12 mouse cellular contexts compared by ENCODE assay signal in the genomic region with DNA sequence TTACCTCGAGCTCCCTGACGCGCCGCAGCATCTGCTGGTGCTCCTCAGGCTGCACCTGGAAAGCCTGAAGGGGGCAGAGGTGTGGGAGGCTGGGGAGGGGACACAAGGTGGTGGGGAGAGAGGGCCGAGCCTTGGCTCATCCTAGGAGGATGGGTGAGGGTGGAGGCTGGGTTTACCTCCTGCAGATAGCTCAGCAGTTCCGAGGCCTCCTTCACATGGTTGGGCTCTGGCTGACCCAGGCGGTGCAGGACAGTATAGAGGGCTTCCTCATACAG. TPM values are rescaled to one million over a fixed set of nuclear protein-coding genes. Genes with fewer than 3 reads are reported as not detected.
DNase-seq lines count a peak whose midpoint lies in the region; ATAC-seq and TF ChIP-seq lines count a peak whose summit lies in the region.
"Had no signal": no experiment of that assay in that cellular context is flagged by ENCODE, and none has a peak within 500 bp of the region (broad histone marks: within the 10 kb centered on the region; RNA-seq: fewer than 3 reads in every experiment).

No protein-coding gene starts in this region.

- ATAC-seq in heart, embryonic 11.5 days (replicated peaks; ENCODE audit: insufficient number of reproducible peaks, low FRiP score, low TSS enrichment), result no peak
- ATAC-seq: intestine, postnatal 0 days had no signal

- 43% methylated on average over 7 of the region's 7 CpGs for WGBS in heart, embryonic 11.5 days (ENCODE audit: insufficient replicate concordance)
- WGBS in spleen, adult 2 months, result 69% methylated on average over 7 of the region's 7 CpGs

- no peak for TF ChIP-seq POLR2A in spleen, adult 2 months (IDR thresholded peaks at IDR 0.05; ENCODE audit: low read depth, low read length)

- H3K27me3 ChIP-seq in heart, embryonic 11.5 days (ENCODE audit: control insufficient read depth, insufficient read depth, low read length), result no peaks in the 10 kb centered on the region
- no peaks in the 10 kb centered on the region for H3K27me3 ChIP-seq in spleen, adult 2 months (ENCODE audit: control insufficient read depth, insufficient read depth, low read length)

- no peaks in the 10 kb centered on the region for H3K9me3 ChIP-seq in heart, embryonic 11.5 days (replicated peaks; ENCODE audit: control insufficient read depth, low read length)

- H3K4me1 ChIP-seq in heart, embryonic 11.5 days (ENCODE audit: control insufficient read depth, insufficient read depth, low read length), result peaks cover 36% of the 10 kb centered on the region
- peaks cover 10% of the 10 kb centered on the region; the same call in 1 of the 2 replicates for H3K4me1 ChIP-seq in spleen, adult 2 months (ENCODE audit: control insufficient read depth, insufficient read depth, insufficient read length)

- H3K4me2 ChIP-seq in heart, embryonic 11.5 days, result peak overlapping the region; percentile 67

- no peak for TF ChIP-seq CTCF in spleen, adult 2 months (IDR thresholded peaks at IDR 0.05; ENCODE audit: extremely low read depth, insufficient read depth, insufficient read length, insufficient replicate concordance)

- H3K9ac ChIP-seq in heart, embryonic 11.5 days (ENCODE audit: low read depth, low read length), result 0 out of 2 replicates have a peak overlapping the region, but pooled peaks have one; percentile 44

- H3K36me3 ChIP-seq in heart, embryonic 11.5 days (ENCODE audit: control insufficient read depth, insufficient read depth, low read length), result peaks cover 14% of the 10 kb centered on the region
- peaks cover 34% of the 10 kb centered on the region for H3K36me3 ChIP-seq in spleen, adult 2 months (ENCODE audit: control insufficient read depth, insufficient read depth, low read length)

- DNase-seq in heart, adult 18-20 months, result no peak
- no peak for DNase-seq in spleen, adult 2 months (ENCODE audit: low read depth in 1 of 2, low spot score in 2 of 2)
- no peak for DNase-seq in spleen, postnatal 14 days (ENCODE audit: low spot score in 2 of 2)
- DNase-seq in liver, result peak; percentile 57
- peak; percentile 33 for DNase-seq in thymus, postnatal 25 days
- no peak for DNase-seq in gastrocnemius, postnatal 10 days
- DNase-seq in urinary bladder, postnatal 10 days (ENCODE audit: low spot score), result no peak
- DNase-seq: heart, postnatal 10 days; lung, postnatal 10 days had no signal

- peak overlapping the region; percentile 30; the same call in 1 of the 2 replicates for H3K27ac ChIP-seq in heart, embryonic 11.5 days (ENCODE audit: low read depth, low read length)
- peak overlapping the region; percentile 97; the same call in 1 of the 2 replicates for H3K27ac ChIP-seq in spleen, adult 2 months (ENCODE audit: insufficient read depth, low read length)

- peak overlapping the region; percentile 3; the same call in 1 of the 2 replicates for H3K4me3 ChIP-seq in heart, embryonic 11.5 days (ENCODE audit: low read depth, low read length)
- peak overlapping the region; percentile 68 for H3K4me3 ChIP-seq in spleen, adult 2 months (ENCODE audit: extremely low read depth, insufficient read depth, insufficient read length)

RNA-seq across cellular contexts. Expression of a gene that starts 1.6 kb away (rescaled TPM):
- polyA plus RNA-seq in heart, embryonic 11.5 days (2014; fragmentation: Nextera tagmentation; extraction: Ambion mirVana), result 2.3 and 2.6 TPM in 2 replicates
- 1 to 10 TPM in 1 of 2 experiments, under 1 TPM in 1; 0.42 to 2.0 TPM for total RNA-seq in heart, adult 18-20 months (2021)
- polyA plus RNA-seq in spleen, adult 2 months (2012; rRNA removed), result 49.4 and 65.0 TPM in 2 replicates
- under 1 TPM; 0.45 TPM for total RNA-seq in gastrocnemius, postnatal 10 days (2021)

RNA-seq across cellular contexts. Expression of a gene that starts 10.6 kb away (rescaled TPM):
- 129 and 144 TPM in 2 replicates for polyA plus RNA-seq in heart, embryonic 11.5 days (2014; fragmentation: Nextera tagmentation; extraction: Ambion mirVana)
- total RNA-seq in heart, adult 18-20 months (2021), result 100 to 1,000 TPM in 1 of 2 experiments, 10 to 100 TPM in 1; 93.3 to 109 TPM
- polyA plus RNA-seq in spleen, adult 2 months (2012; rRNA removed), result 135 and 162 TPM in 2 replicates
- total RNA-seq in gastrocnemius, postnatal 10 days (2021), result 10 to 100 TPM; 64.8 to 66.8 TPM

RNA-seq across cellular contexts. Expression of a gene that starts 46.1 kb away (rescaled TPM):
- 18.7 and 20.0 TPM in 2 replicates for polyA plus RNA-seq in heart, embryonic 11.5 days (2014; fragmentation: Nextera tagmentation; extraction: Ambion mirVana)
- total RNA-seq in heart, adult 18-20 months (2021), result 1 to 10 TPM; 5.2 to 7.8 TPM
- polyA plus RNA-seq in spleen, adult 2 months (2012; rRNA removed), result 37.9 and 64.9 TPM in 2 replicates
- total RNA-seq in gastrocnemius, postnatal 10 days (2021), result 10 to 100 TPM; 13.6 to 15.8 TPM

RNA-seq across cellular contexts. Expression of a gene that starts 48.4 kb away (rescaled TPM):
- polyA plus RNA-seq in heart, embryonic 11.5 days (2014; fragmentation: Nextera tagmentation; extraction: Ambion mirVana), result 734 and 757 TPM in 2 replicates
- 100 to 1,000 TPM in 1 of 2 experiments, 10 to 100 TPM in 1; 98.0 to 107 TPM for total RNA-seq in heart, adult 18-20 months (2021)
- 161 and 200 TPM in 2 replicates for polyA plus RNA-seq in spleen, adult 2 months (2012; rRNA removed)
- 100 to 1,000 TPM; 252 TPM for total RNA-seq in gastrocnemius, postnatal 10 days (2021)

RNA-seq across cellular contexts. Expression of a gene that starts 50.8 kb away (rescaled TPM):
- 38.3 and 40.2 TPM in 2 replicates for polyA plus RNA-seq in heart, embryonic 11.5 days (2014; fragmentation: Nextera tagmentation; extraction: Ambion mirVana)
- total RNA-seq in heart, adult 18-20 months (2021), result 10 to 100 TPM; 24.7 to 27.6 TPM
- polyA plus RNA-seq in spleen, adult 2 months (2012; rRNA removed), result 19.4 and 26.1 TPM in 2 replicates
- 10 to 100 TPM; 21.9 to 31.7 TPM for total RNA-seq in gastrocnemius, postnatal 10 days (2021)
- total RNA-seq: monocyte, adult 5-6 weeks had no signal

Comparison
In these comparisons a context has a peak if more than half of its experiments do, and no peak if none do; other contexts are left out.
1. DNase-seq: peak in liver (single experiment) and thymus, postnatal 25 days (single experiment); none in heart, adult 18-20 months (0 of 2), spleen, adult 2 months (0 of 2), spleen, postnatal 14 days (0 of 2), gastrocnemius, postnatal 10 days (single experiment) and urinary bladder, postnatal 10 days (single experiment).